Mouse (Mus musculus) lung, adult 2 months (tissue): Measurements from ENCODE around the gene Plac1.

Experiments
- CTCF ChIP-seq: fragments of 200-500 bp; IDR thresholded peaks from 2 replicates; pipeline ENCODE4 v1.5.1; 2011; ENCODE audit warnings: mild to moderate bottlenecking, low read length, control low read depth; ENCODE audit not compliant: insufficient read depth
- POLR2A ChIP-seq: fragments of 200-500 bp; IDR thresholded peaks from 2 replicates; pipeline ENCODE4 v1.6.1; 2011; ENCODE audit warnings: low read depth, mild to moderate bottlenecking, control low read depth, low read length, borderline replicate concordance; ENCODE audit errors: extremely low read depth

DNA sequence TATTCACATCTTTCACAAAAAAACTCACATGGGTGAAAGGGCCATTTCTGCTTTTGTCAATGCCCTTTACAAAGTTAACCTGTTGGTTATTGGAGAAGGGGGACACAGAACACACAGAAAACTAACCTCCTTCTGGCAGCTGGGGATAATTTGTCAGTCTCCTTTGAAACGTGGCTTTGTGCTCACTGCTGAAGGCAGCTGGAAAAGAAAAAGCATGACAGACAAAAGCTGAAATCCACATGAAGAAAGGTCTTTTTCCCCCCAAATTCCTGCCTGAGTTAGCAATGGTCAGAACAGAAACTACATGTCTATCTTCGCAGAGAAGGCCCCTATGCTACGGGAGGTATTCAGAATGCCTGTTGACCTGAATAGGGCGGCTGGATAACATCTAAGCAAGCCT lies 141.6 kb downstream of the Plac1 start:
- TF ChIP-seq POLR2A (no peak), CTCF (no peak)
